Mouse (Mus musculus) hindbrain, embryonic 15.5 days (tissue): ENCODE measurements at regions not wholly inside any gene's neighbourhood (a gene's known extent, or its start where the extent isn't known, plus 50 kb on each side); places are given as distances from the start of the nearest gene placed in this dataset.
A peak's percentile ranks its signal among the peaks of the same experiment; 100 is the strongest.

ENCODE experiments used
- ATAC-seq: fragments of 200-750 bp; cut with Nextera tagmentation; 2 replicates; pipeline ENCODE4 v1.8.0; 2017; ENCODE audit warnings: low read depth, moderate number of reproducible peaks, moderate TSS enrichment; ENCODE audit not compliant: low FRiP score
- H3K27ac ChIP-seq: fragments of 300-500 bp; sonication (generic); replicated peaks from 2 replicates; pipeline ENCODE4 v1.5.1; 2015; ENCODE audit warnings: mild to moderate bottlenecking, inconsistent platforms
- H3K27me3 ChIP-seq: fragments of 300-500 bp; sonication (generic); 2 replicates; pipeline ENCODE4 v1.6.1; 2015; ENCODE audit warnings: control low read depth, inconsistent platforms
- H3K36me3 ChIP-seq: fragments of 300-500 bp; sonication (generic); 2 replicates; pipeline ENCODE4 v1.6.1; 2015; ENCODE audit warnings: control low read depth, inconsistent platforms
- H3K4me1 ChIP-seq: fragments of 300-500 bp; sonication (generic); replicated peaks from 2 replicates; pipeline ENCODE4 v1.6.1; 2015; ENCODE audit warnings: control low read depth, inconsistent platforms
- H3K4me2 ChIP-seq: fragments of 300-500 bp; sonication (generic); 2 replicates; pipeline ENCODE4 v1.6.1; 2015; ENCODE audit warnings: moderate library complexity, mild to moderate bottlenecking, inconsistent platforms
- H3K4me3 ChIP-seq: fragments of 300-500 bp; sonication (generic); 2 replicates; pipeline ENCODE4 v1.5.1; 2015; ENCODE audit warnings: mild to moderate bottlenecking, inconsistent platforms
- H3K9ac ChIP-seq: fragments of 300-500 bp; sonication (generic); 2 replicates; pipeline ENCODE4 v1.6.1; 2015; ENCODE audit warnings: inconsistent platforms
- H3K9me3 ChIP-seq: fragments of 300-500 bp; sonication (generic); 2 replicates; pipeline ENCODE4 v1.6.1; 2016; ENCODE audit warnings: control low read depth, inconsistent platforms
- WGBS: fragments of 180-500 bp; shearing (Covaris S2); methylation state at CpG from one replicate; pipeline ENCODE4 v1.1.7; 2015; 5-methylcytosine and 5-hydroxymethylcytosine counted together

GRCm38 (mm10) chr15:49555793-49556192 lies 4328.9 kb upstream of the Gm7489 start:
- no peak overlapping the region for H3K27ac ChIP-seq
- H3K4me1 ChIP-seq = no peaks in the 10 kb centered on the region
- no peak for ATAC-seq
- H3K9me3 ChIP-seq = no peaks in the 10 kb centered on the region
- H3K27me3 ChIP-seq = no peaks in the 10 kb centered on the region
- H3K4me2 ChIP-seq = no peak overlapping the region
- no peaks in the 10 kb centered on the region for H3K36me3 ChIP-seq
- H3K9ac ChIP-seq = no peak overlapping the region
- WGBS = 33% methylated on average over 2 of the region's 2 CpGs
- H3K4me3 ChIP-seq = no peak overlapping the region

- Histone ChIP-seq H3K27ac (no peak overlapping the region), H3K4me3 (no peak overlapping the region), H3K36me3 (no peaks in the 10 kb centered on the region), H3K9me3 (no peaks in the 10 kb centered on the region), H3K27me3 (no peaks in the 10 kb centered on the region), H3K4me1 (no peaks in the 10 kb centered on the region), H3K9ac (no peak overlapping the region), H3K4me2 (no peak overlapping the region)
- no peak for ATAC-seq
- WGBS = 49% methylated on average over 1 of the region's 1 CpGs
These were observed 4324.3 kb upstream of the Gm7489 start for GRCm38 (mm10) chr15:49560401-49560800.

GRCm38 (mm10) chr15:49588851-49589250 lies 4295.9 kb upstream of the Gm7489 start:
- Histone ChIP-seq H3K4me1 (no peaks in the 10 kb centered on the region), H3K27me3 (no peaks in the 10 kb centered on the region), H3K27ac (no peak overlapping the region), H3K9ac (no peak overlapping the region), H3K4me2 (no peak overlapping the region), H3K36me3 (no peaks in the 10 kb centered on the region), H3K9me3 (peaks cover 6% of the 10 kb centered on the region; the same call in 1 of the 2 replicates), H3K4me3 (no peak overlapping the region)
- ATAC-seq = no peak

GRCm38 (mm10) chr15:49613865-49614264 lies 4270.8 kb upstream of the Gm7489 start:
- no peaks in the 10 kb centered on the region for H3K36me3 ChIP-seq
- no peaks in the 10 kb centered on the region for H3K9me3 ChIP-seq
- no peaks in the 10 kb centered on the region for H3K27me3 ChIP-seq
- H3K9ac ChIP-seq = no peak overlapping the region
- H3K27ac ChIP-seq = no peak overlapping the region
- no peaks in the 10 kb centered on the region for H3K4me1 ChIP-seq
- WGBS = 66% methylated on average over 4 of the region's 4 CpGs
- no peak for ATAC-seq
- no peak overlapping the region for H3K4me2 ChIP-seq
- H3K4me3 ChIP-seq = no peak overlapping the region

GRCm38 (mm10) chr15:49647361-49647760 lies 4237.3 kb upstream of the Gm7489 start:
- no peak overlapping the region for H3K9ac ChIP-seq
- H3K4me3 ChIP-seq = no peak overlapping the region
- no peak overlapping the region for H3K27ac ChIP-seq
- no peaks in the 10 kb centered on the region for H3K4me1 ChIP-seq
- H3K4me2 ChIP-seq = no peak overlapping the region
- no peak for ATAC-seq
- H3K27me3 ChIP-seq = no peaks in the 10 kb centered on the region
- H3K9me3 ChIP-seq = no peaks in the 10 kb centered on the region
- H3K36me3 ChIP-seq = no peaks in the 10 kb centered on the region

- Histone ChIP-seq H3K9me3 (no peaks in the 10 kb centered on the region), H3K27me3 (no peaks in the 10 kb centered on the region), H3K36me3 (no peaks in the 10 kb centered on the region), H3K4me2 (no peak overlapping the region), H3K4me1 (no peaks in the 10 kb centered on the region), H3K27ac (no peak overlapping the region), H3K9ac (no peak overlapping the region), H3K4me3 (no peak overlapping the region)
- WGBS = 53% methylated on average over 2 of the region's 2 CpGs
- peak; percentile 66; the same call in 1 of the 2 replicates for ATAC-seq
These were observed 4234.0 kb upstream of the Gm7489 start for GRCm38 (mm10) chr15:49650549-49651180.

GRCm38 (mm10) chr15:49653728-49654127 lies 4231.0 kb upstream of the Gm7489 start:
- Histone ChIP-seq H3K4me2 (no peak overlapping the region), H3K27me3 (no peaks in the 10 kb centered on the region), H3K9ac (no peak overlapping the region), H3K4me3 (no peak overlapping the region), H3K4me1 (no peaks in the 10 kb centered on the region), H3K9me3 (no peaks in the 10 kb centered on the region), H3K36me3 (no peaks in the 10 kb centered on the region), H3K27ac (no peak overlapping the region)
- 53% methylated on average over 2 of the region's 2 CpGs for WGBS
- ATAC-seq = no peak

- WGBS = 92% methylated on average over 4 of the region's 4 CpGs
- Histone ChIP-seq H3K9me3 (no peaks in the 10 kb centered on the region), H3K4me1 (no peaks in the 10 kb centered on the region), H3K27ac (no peak overlapping the region), H3K9ac (no peak overlapping the region), H3K4me2 (no peak overlapping the region), H3K4me3 (no peak overlapping the region), H3K36me3 (no peaks in the 10 kb centered on the region), H3K27me3 (no peaks in the 10 kb centered on the region)
- no peak for ATAC-seq
These were observed 4219.7 kb upstream of the Gm7489 start for GRCm38 (mm10) chr15:49664834-49665565.
